Mouse (Mus musculus): ENCODE measurements at regions not wholly inside any gene's neighbourhood (a gene's known extent, or its start where the extent isn't known, plus 50 kb on each side); places are given as distances from the start of the nearest gene placed in this dataset.

GRCm38 (mm10) chr9:88049792-88050191 lies 277.2 kb upstream of the Nt5e start:
- no peak overlapping the region for H3K4me3 ChIP-seq (replicated peaks; ENCODE audit: low read length)
- 44% methylated on average over 4 of the region's 4 CpGs for WGBS
- no peaks in the 10 kb centered on the region for H3K36me3 ChIP-seq (ENCODE audit: control insufficient read depth, insufficient read depth, low read length)
- ATAC-seq (ENCODE audit: low FRiP score, low read depth) = no peak
- H3K4me2 ChIP-seq (replicated peaks; ENCODE audit: low read depth, low read length, severe bottlenecking) = no peak overlapping the region
- no peaks in the 10 kb centered on the region for H3K27me3 ChIP-seq (ENCODE audit: control insufficient read depth, insufficient read depth, low read length)
- DNase-seq (ENCODE audit: low spot score) = no peak
- no peak overlapping the region for H3K27ac ChIP-seq (replicated peaks; ENCODE audit: low read depth, low read length)
- TF ChIP-seq POLR2A (IDR thresholded peaks at IDR 0.05; ENCODE audit: borderline replicate concordance, extremely low read depth, insufficient read depth, insufficient read length) = no peak
- H3K4me1 ChIP-seq (ENCODE audit: control insufficient read depth, insufficient read depth, low read length) = peaks cover 5% of the 10 kb centered on the region; the same call in 1 of the 2 replicates
- H3K9ac ChIP-seq (ENCODE audit: low read depth, low read length, severe bottlenecking) = no peak overlapping the region
- no peaks in the 10 kb centered on the region for H3K9me3 ChIP-seq (ENCODE audit: control insufficient read depth, low read length)

- Histone ChIP-seq H3K27ac (replicated peaks; ENCODE audit: low read depth, low read length) (no peak overlapping the region), H3K4me2 (replicated peaks; ENCODE audit: low read depth, low read length, severe bottlenecking) (no peak overlapping the region), H3K36me3 (ENCODE audit: control insufficient read depth, insufficient read depth, low read length) (no peaks in the 10 kb centered on the region), H3K9ac (ENCODE audit: low read depth, low read length, severe bottlenecking) (no peak overlapping the region), H3K4me1 (ENCODE audit: control insufficient read depth, insufficient read depth, low read length) (0 out of 2 replicates have a peak, but pooled peaks cover 10% of the 10 kb centered on the region), H3K27me3 (ENCODE audit: control insufficient read depth, insufficient read depth, low read length) (no peaks in the 10 kb centered on the region), H3K4me3 (replicated peaks; ENCODE audit: low read length) (no peak overlapping the region), H3K9me3 (ENCODE audit: control insufficient read depth, low read length) (no peaks in the 10 kb centered on the region)
- ATAC-seq (ENCODE audit: low FRiP score, low read depth) (no peak), DNase-seq (ENCODE audit: low spot score) (peak; percentile 21)
- TF ChIP-seq POLR2A (IDR thresholded peaks at IDR 0.05; ENCODE audit: borderline replicate concordance, extremely low read depth, insufficient read depth, insufficient read length) = no peak
- 50% methylated on average over 4 of the region's 4 CpGs for WGBS
Observed at GRCm38 (mm10) chr9:88058551-88058950, 268.4 kb upstream of the Nt5e start.

GRCm38 (mm10) chr9:88059005-88059404 lies 268.0 kb upstream of the Nt5e start:
- whole genome bisulfite sequencing = 88% methylated on average over 3 of the region's 3 CpGs
- TF ChIP-seq POLR2A (IDR thresholded peaks at IDR 0.05; ENCODE audit: borderline replicate concordance, extremely low read depth, insufficient read depth, insufficient read length) = no peak
- no peak for DNase-seq (ENCODE audit: low spot score)
- H3K4me1 ChIP-seq (ENCODE audit: control insufficient read depth, insufficient read depth, low read length) = 0 out of 2 replicates have a peak, but pooled peaks cover 10% of the 10 kb centered on the region
- no peaks in the 10 kb centered on the region for H3K27me3 ChIP-seq (ENCODE audit: control insufficient read depth, insufficient read depth, low read length)
- no peak for ATAC-seq (ENCODE audit: low FRiP score, low read depth)
- no peak overlapping the region for H3K27ac ChIP-seq (replicated peaks; ENCODE audit: low read depth, low read length)
- no peak overlapping the region for H3K4me3 ChIP-seq (replicated peaks; ENCODE audit: low read length)
- H3K4me2 ChIP-seq (replicated peaks; ENCODE audit: low read depth, low read length, severe bottlenecking) = no peak overlapping the region
- no peaks in the 10 kb centered on the region for H3K9me3 ChIP-seq (ENCODE audit: control insufficient read depth, low read length)
- H3K9ac ChIP-seq (ENCODE audit: low read depth, low read length, severe bottlenecking) = no peak overlapping the region
- no peaks in the 10 kb centered on the region for H3K36me3 ChIP-seq (ENCODE audit: control insufficient read depth, insufficient read depth, low read length)

- TF ChIP-seq POLR2A (IDR thresholded peaks at IDR 0.05; ENCODE audit: borderline replicate concordance, extremely low read depth, insufficient read depth, insufficient read length) = no peak
- ATAC-seq (ENCODE audit: low FRiP score, low read depth) (no peak), DNase-seq (ENCODE audit: low spot score) (no peak)
- H3K4me3 ChIP-seq (replicated peaks; ENCODE audit: low read length) = no peak overlapping the region
- H3K9me3 ChIP-seq (ENCODE audit: control insufficient read depth, low read length) = no peaks in the 10 kb centered on the region
- no peak overlapping the region for H3K27ac ChIP-seq (replicated peaks; ENCODE audit: low read depth, low read length)
- WGBS = 42% methylated on average over 3 of the region's 3 CpGs
- no peak overlapping the region for H3K4me2 ChIP-seq (replicated peaks; ENCODE audit: low read depth, low read length, severe bottlenecking)
- no peak overlapping the region for H3K9ac ChIP-seq (ENCODE audit: low read depth, low read length, severe bottlenecking)
- peaks cover 32% of the 10 kb centered on the region for H3K4me1 ChIP-seq (ENCODE audit: control insufficient read depth, insufficient read depth, low read length)
- no peaks in the 10 kb centered on the region for H3K36me3 ChIP-seq (ENCODE audit: control insufficient read depth, insufficient read depth, low read length)
- H3K27me3 ChIP-seq (ENCODE audit: control insufficient read depth, insufficient read depth, low read length) = no peaks in the 10 kb centered on the region
Observed at GRCm38 (mm10) chr9:88063973-88064676, 262.9 kb upstream of the Nt5e start.

- peaks cover 39% of the 10 kb centered on the region for H3K4me1 ChIP-seq (ENCODE audit: control insufficient read depth, insufficient read depth, low read length)
- no peaks in the 10 kb centered on the region for H3K9me3 ChIP-seq (ENCODE audit: control insufficient read depth, low read length)
- H3K4me3 ChIP-seq (replicated peaks; ENCODE audit: low read length) = no peak overlapping the region
- H3K27me3 ChIP-seq (ENCODE audit: control insufficient read depth, insufficient read depth, low read length) = no peaks in the 10 kb centered on the region
- H3K36me3 ChIP-seq (ENCODE audit: control insufficient read depth, insufficient read depth, low read length) = no peaks in the 10 kb centered on the region
- H3K4me2 ChIP-seq (replicated peaks; ENCODE audit: low read depth, low read length, severe bottlenecking) = no peak overlapping the region
- DNase-seq (ENCODE audit: low spot score) (no peak), ATAC-seq (ENCODE audit: low FRiP score, low read depth) (no peak)
- WGBS = 15% methylated on average over 4 of the region's 4 CpGs
- H3K9ac ChIP-seq (ENCODE audit: low read depth, low read length, severe bottlenecking) = no peak overlapping the region
- H3K27ac ChIP-seq (replicated peaks; ENCODE audit: low read depth, low read length) = no peak overlapping the region
- no peak for TF ChIP-seq POLR2A (IDR thresholded peaks at IDR 0.05; ENCODE audit: borderline replicate concordance, extremely low read depth, insufficient read depth, insufficient read length)
Observed at GRCm38 (mm10) chr9:88065057-88065456, 261.9 kb upstream of the Nt5e start.
